Mouse (Mus musculus): Measurements from ENCODE around the gene Arl3.
A peak's percentile ranks its signal among the peaks of the same experiment; 100 is the strongest.

DNA sequence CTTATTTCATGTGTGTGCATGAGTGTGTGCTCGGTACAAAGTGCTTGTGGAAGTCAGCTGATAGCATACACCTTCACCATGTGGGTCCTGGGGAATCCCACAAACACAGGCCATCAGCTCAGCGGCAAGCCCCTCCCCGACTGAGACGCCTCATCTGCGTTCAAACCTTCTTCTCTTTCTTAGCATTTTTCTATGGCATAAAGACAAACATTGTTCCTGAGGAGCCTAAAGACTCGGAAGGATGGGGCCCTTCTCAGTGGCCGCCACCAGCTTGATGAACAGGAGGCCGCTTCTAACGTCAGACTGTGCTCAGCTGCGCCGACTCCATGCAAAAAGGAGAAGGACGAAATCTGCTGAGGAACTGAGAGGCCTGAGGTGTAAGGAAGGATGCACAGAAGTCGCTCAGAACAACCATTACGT lies 8.9 kb downstream of the Arl3 start:
- no peak for TF ChIP-seq E2F4 (IDR thresholded peaks at IDR 0.05; ENCODE audit: insufficient replicate concordance, low read depth, low read length)
- TF ChIP-seq CHD2 (IDR thresholded peaks at IDR 0.05; ENCODE audit: low read length) = no peak
- peak in 1 of 2 experiments; percentile 12; a peak in 1 of 4 replicates for TF ChIP-seq CTCF (conservative IDR thresholded peaks at IDR 0.05 in 1 of 2, IDR thresholded peaks at IDR 0.05 in 1 of 2; ENCODE audit: low read depth in 2 of 2, low read length in 2 of 2)
- TF ChIP-seq USF1 (IDR thresholded peaks at IDR 0.05; ENCODE audit: low read depth, low read length) = peak; percentile 29; the same call in 1 of the 2 replicates
- peak; percentile 33; the same call in 1 of the 2 replicates for TF ChIP-seq USF2 (conservative IDR thresholded peaks at IDR 0.05; ENCODE audit: low read depth, low read length)
- TF ChIP-seq POLR2A (IDR thresholded peaks at IDR 0.05; ENCODE audit: low read depth, low read length) = peak; percentile 57
- no peak for TF ChIP-seq GABPA (IDR thresholded peaks at IDR 0.05; ENCODE audit: insufficient replicate concordance, low read depth, low read length)
- TF ChIP-seq TCF12 (IDR thresholded peaks at IDR 0.05; ENCODE audit: low read depth, low read length) = peak; percentile 43; the same call in 1 of the 2 replicates
- TF ChIP-seq ZC3H11A (IDR thresholded peaks at IDR 0.05; ENCODE audit: low read depth, low read length) = no peak

Data from CH12.LX (cell line).